Mouse (Mus musculus): ENCODE measurements at regions not wholly inside any gene's neighbourhood (a gene's known extent, or its start where the extent isn't known, plus 50 kb on each side); places are given as distances from the start of the nearest gene placed in this dataset.

GRCm38 (mm10) chr19:16045261-16045660, 60.5 kb upstream of the Cep78 start:
- no peaks in the 10 kb centered on the region for H3K9me3 ChIP-seq (replicated peaks)
- H3K36me3 ChIP-seq, result no peaks in the 10 kb centered on the region
- H3K4me1 ChIP-seq, result no peaks in the 10 kb centered on the region
- H3K27ac ChIP-seq (replicated peaks), result no peak overlapping the region
- ATAC-seq (ENCODE audit: insufficient number of reproducible peaks, low FRiP score, low TSS enrichment, low read depth), result no peak
- no peak overlapping the region for H3K9ac ChIP-seq
- 49% methylated on average over 3 of the region's 3 CpGs for WGBS
- no peak overlapping the region for H3K4me3 ChIP-seq (replicated peaks)
- no peaks in the 10 kb centered on the region for H3K27me3 ChIP-seq
- no peak overlapping the region for H3K4me2 ChIP-seq (replicated peaks)

GRCm38 (mm10) chr19:16044169-16044568, 59.4 kb upstream of the Cep78 start:
- ATAC-seq (ENCODE audit: insufficient number of reproducible peaks, low FRiP score, low TSS enrichment, low read depth), result no peak
- Histone ChIP-seq H3K27me3 (no peaks in the 10 kb centered on the region), H3K4me3 (replicated peaks) (no peak overlapping the region), H3K9me3 (replicated peaks) (no peaks in the 10 kb centered on the region), H3K27ac (replicated peaks) (no peak overlapping the region), H3K36me3 (no peaks in the 10 kb centered on the region), H3K4me2 (replicated peaks) (no peak overlapping the region), H3K4me1 (no peaks in the 10 kb centered on the region), H3K9ac (no peak overlapping the region)
- 82% methylated on average over 5 of the region's 5 CpGs for WGBS

DNA sequence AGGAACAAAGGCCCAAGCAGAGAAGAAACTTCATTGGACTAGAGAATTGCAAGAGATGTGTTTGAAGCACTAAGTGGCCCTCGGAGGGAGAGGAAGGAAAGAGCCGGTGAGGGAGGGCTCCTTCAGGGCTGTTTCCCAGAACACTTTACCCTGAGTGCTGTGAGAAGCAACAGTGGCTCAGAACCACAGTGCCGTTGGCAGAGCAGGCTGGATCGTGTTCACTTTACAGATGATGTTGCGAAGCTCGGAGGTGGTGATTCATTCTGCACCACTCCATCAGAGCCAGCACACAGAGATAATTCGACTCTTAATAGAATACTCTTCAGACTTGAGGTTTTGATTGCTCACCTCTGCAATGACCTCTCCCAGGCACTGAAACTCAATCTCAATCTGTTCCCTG, 58.2 kb upstream of the Cep78 start:
- H3K27ac ChIP-seq (replicated peaks), result no peak overlapping the region
- H3K9ac ChIP-seq, result no peak overlapping the region
- H3K9me3 ChIP-seq (replicated peaks), result no peaks in the 10 kb centered on the region
- no peaks in the 10 kb centered on the region for H3K4me1 ChIP-seq
- ATAC-seq (ENCODE audit: insufficient number of reproducible peaks, low FRiP score, low TSS enrichment, low read depth), result no peak
- no peak overlapping the region for H3K4me3 ChIP-seq (replicated peaks)
- no peaks in the 10 kb centered on the region for H3K36me3 ChIP-seq
- 80% methylated on average over 7 of the region's 7 CpGs for WGBS
- no peak overlapping the region for H3K4me2 ChIP-seq (replicated peaks)
- no peaks in the 10 kb centered on the region for H3K27me3 ChIP-seq

DNA sequence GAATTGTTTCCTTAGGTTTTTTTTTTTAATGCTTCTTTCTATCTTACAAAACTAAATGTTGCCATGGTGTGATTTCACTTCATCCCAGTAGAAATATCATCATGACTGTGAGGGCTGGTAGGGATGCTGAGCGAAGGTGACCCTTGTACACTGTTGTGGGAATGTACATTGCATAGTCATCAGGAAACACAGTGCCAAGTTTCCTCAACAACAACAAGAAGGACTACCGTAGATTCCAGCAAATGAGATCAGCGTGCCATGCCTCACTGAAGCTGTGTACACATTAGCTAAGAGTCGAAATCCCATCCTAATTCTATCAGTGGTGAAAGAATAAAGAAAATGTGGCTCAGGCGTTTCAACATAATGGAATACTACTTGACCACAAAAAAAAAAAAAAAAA, 57.1 kb upstream of the Cep78 start:
- 77% methylated on average over 5 of the region's 5 CpGs for WGBS
- Histone ChIP-seq H3K4me2 (replicated peaks) (no peak overlapping the region), H3K4me3 (replicated peaks) (no peak overlapping the region), H3K9me3 (replicated peaks) (no peaks in the 10 kb centered on the region), H3K27me3 (no peaks in the 10 kb centered on the region), H3K36me3 (no peaks in the 10 kb centered on the region), H3K27ac (replicated peaks) (no peak overlapping the region), H3K9ac (no peak overlapping the region), H3K4me1 (no peaks in the 10 kb centered on the region)
- no peak for ATAC-seq (ENCODE audit: insufficient number of reproducible peaks, low FRiP score, low TSS enrichment, low read depth)

DNA sequence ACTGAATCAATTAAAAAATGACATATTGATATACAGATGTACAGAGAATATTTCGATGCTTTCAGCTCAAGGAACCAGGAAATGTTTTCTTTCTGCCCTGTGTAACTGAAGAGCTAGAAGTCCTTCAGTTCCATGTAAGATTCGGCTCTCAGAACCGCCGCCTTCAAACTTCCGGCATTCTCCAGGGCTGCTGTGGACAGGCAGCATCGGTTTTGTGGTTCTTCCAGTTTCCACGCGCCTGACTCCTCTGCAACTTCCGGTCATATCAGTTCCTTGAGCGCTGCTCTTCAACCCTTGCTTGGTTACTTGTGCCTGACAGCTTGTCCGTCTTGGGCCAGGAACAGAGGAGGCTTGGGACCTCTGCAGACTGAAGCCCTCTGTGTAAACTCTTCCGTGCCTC, 53.0 kb upstream of the Cep78 start:
- no peak overlapping the region for H3K9ac ChIP-seq
- no peaks in the 10 kb centered on the region for H3K27me3 ChIP-seq
- no peak overlapping the region for H3K27ac ChIP-seq (replicated peaks)
- no peak overlapping the region for H3K4me3 ChIP-seq (replicated peaks)
- H3K9me3 ChIP-seq (replicated peaks), result no peaks in the 10 kb centered on the region
- H3K36me3 ChIP-seq, result no peaks in the 10 kb centered on the region
- 73% methylated on average over 12 of the region's 12 CpGs for WGBS
- no peak overlapping the region for H3K4me2 ChIP-seq (replicated peaks)
- H3K4me1 ChIP-seq, result no peaks in the 10 kb centered on the region
- no peak for ATAC-seq (ENCODE audit: insufficient number of reproducible peaks, low FRiP score, low TSS enrichment, low read depth)
